Comparison of ENCODE assay signal across 21 mouse cellular contexts in genomic region chr6:82054854-82055253, GRCm38 (mm10). TPM values are rescaled to one million over a fixed set of nuclear protein-coding genes. Genes with fewer than 3 reads are reported as not detected.
DNase-seq lines count a peak whose midpoint lies in the region; ATAC-seq and TF ChIP-seq lines count a peak whose summit lies in the region.
"Had no signal": no experiment of that assay in that cellular context is flagged by ENCODE, and none has a peak within 500 bp of the region (broad histone marks: within the 10 kb centered on the region; RNA-seq: fewer than 3 reads in every experiment).

No protein-coding gene starts in this region.

- H3K9ac ChIP-seq in intestine, postnatal 0 days (ENCODE audit: low read depth, low read length), result no peak overlapping the region
- H3K9ac ChIP-seq in intestine, embryonic 16.5 days (ENCODE audit: low read depth, low read length), result no peak overlapping the region
- no peak overlapping the region for H3K9ac ChIP-seq in liver, postnatal 0 days (replicated peaks)
- H3K9ac ChIP-seq in liver, embryonic 12.5 days, result no peak overlapping the region
- H3K9ac ChIP-seq: forebrain, embryonic 12.5 days; hindbrain, embryonic 13.5 days; liver, embryonic 15.5 days had no signal

- H3K4me3 ChIP-seq in intestine, postnatal 0 days (ENCODE audit: low read depth, low read length), result no peak overlapping the region
- no peak overlapping the region for H3K4me3 ChIP-seq in intestine, embryonic 16.5 days (ENCODE audit: low read length)
- H3K4me3 ChIP-seq in liver, postnatal 0 days (ENCODE audit: low read depth, low read length), result no peak overlapping the region
- no peak overlapping the region for H3K4me3 ChIP-seq in liver, embryonic 12.5 days
- H3K4me3 ChIP-seq: forebrain, embryonic 12.5 days; heart, embryonic 10.5 days; hindbrain, embryonic 13.5 days; liver, embryonic 15.5 days had no signal

- H3K27ac ChIP-seq in intestine, postnatal 0 days (ENCODE audit: low read depth, low read length), result no peak overlapping the region
- H3K27ac ChIP-seq in intestine, embryonic 16.5 days (ENCODE audit: low read length), result no peak overlapping the region
- H3K27ac ChIP-seq in liver, postnatal 0 days (ENCODE audit: low read depth), result 0 out of 2 replicates have a peak overlapping the region, but pooled peaks have one; percentile 44
- no peak overlapping the region for H3K27ac ChIP-seq in liver, embryonic 12.5 days
- H3K27ac ChIP-seq: forebrain, embryonic 12.5 days; heart, embryonic 10.5 days; hindbrain, embryonic 13.5 days; liver, embryonic 15.5 days had no signal

- 76% methylated on average over 7 of the region's 7 CpGs for WGBS in intestine, postnatal 0 days
- 74% methylated on average over 7 of the region's 7 CpGs for WGBS in intestine, embryonic 16.5 days
- WGBS in liver, postnatal 0 days (ENCODE audit: insufficient replicate concordance), result 66% methylated on average over 7 of the region's 7 CpGs
- WGBS in liver, embryonic 12.5 days (ENCODE audit: insufficient replicate concordance), result 61% methylated on average over 7 of the region's 7 CpGs

- peak; percentile 66 for TF ChIP-seq CTCF in intestine, postnatal 0 days (IDR thresholded peaks at IDR 0.05; ENCODE audit: low read depth)
- peak; percentile 42; the same call in 1 of the 2 replicates for TF ChIP-seq CTCF in liver, postnatal 0 days (IDR thresholded peaks at IDR 0.05; ENCODE audit: low read depth)

- H3K4me2 ChIP-seq in intestine, postnatal 0 days (replicated peaks; ENCODE audit: low read depth), result no peak overlapping the region
- no peak overlapping the region for H3K4me2 ChIP-seq in intestine, embryonic 16.5 days (ENCODE audit: low read depth, low read length)
- H3K4me2 ChIP-seq in liver, postnatal 0 days (ENCODE audit: low read depth, low read length), result no peak overlapping the region
- no peak overlapping the region for H3K4me2 ChIP-seq in liver, embryonic 12.5 days
- H3K4me2 ChIP-seq: forebrain, embryonic 12.5 days; hindbrain, embryonic 13.5 days; liver, embryonic 15.5 days had no signal

- no peaks in the 10 kb centered on the region; the same call in 1 of the 2 replicates for H3K36me3 ChIP-seq in intestine, postnatal 0 days (ENCODE audit: control insufficient read depth, insufficient read depth)
- H3K36me3 ChIP-seq in intestine, embryonic 16.5 days (ENCODE audit: control insufficient read depth, insufficient read depth, low read length), result no peaks in the 10 kb centered on the region
- no peaks in the 10 kb centered on the region for H3K36me3 ChIP-seq in liver, postnatal 0 days (replicated peaks; ENCODE audit: insufficient read depth, low read length)
- no peaks in the 10 kb centered on the region for H3K36me3 ChIP-seq in liver, embryonic 12.5 days
- H3K36me3 ChIP-seq: forebrain, embryonic 12.5 days; heart, embryonic 10.5 days; hindbrain, embryonic 13.5 days; liver, embryonic 15.5 days had no signal

- H3K9me3 ChIP-seq in intestine, postnatal 0 days (ENCODE audit: control insufficient read depth), result no peaks in the 10 kb centered on the region
- no peaks in the 10 kb centered on the region for H3K9me3 ChIP-seq in intestine, embryonic 16.5 days (ENCODE audit: control insufficient read depth, low read length)
- no peaks in the 10 kb centered on the region for H3K9me3 ChIP-seq in liver, postnatal 0 days (ENCODE audit: low read length)
- no peaks in the 10 kb centered on the region for H3K9me3 ChIP-seq in liver, embryonic 12.5 days (replicated peaks)
- H3K9me3 ChIP-seq: forebrain, embryonic 12.5 days; heart, embryonic 10.5 days; hindbrain, embryonic 13.5 days; liver, embryonic 15.5 days had no signal

- no peak for DNase-seq in liver, postnatal 0 days
- DNase-seq in R1 (ENCODE audit: low read depth, low spot score), result peak; percentile 10
- DNase-seq in lung, postnatal 36 days, result peak; percentile 58
- DNase-seq: cerebellum, postnatal 14 days; gastrocnemius, postnatal 36 days; heart, postnatal 10 days; kidney, adult 11 months; layer of hippocampus, postnatal 36 days; left cerebral cortex, postnatal 4 days; thymus, postnatal 36 days had no signal

- H3K4me1 ChIP-seq in intestine, postnatal 0 days (replicated peaks; ENCODE audit: control insufficient read depth, insufficient read depth, low read length), result 0 out of 2 replicates have a peak, but pooled peaks cover 4% of the 10 kb centered on the region
- H3K4me1 ChIP-seq in intestine, embryonic 16.5 days (ENCODE audit: control insufficient read depth, insufficient read depth, low read length), result peaks cover 22% of the 10 kb centered on the region
- peaks cover 8% of the 10 kb centered on the region for H3K4me1 ChIP-seq in liver, postnatal 0 days (ENCODE audit: insufficient read depth)
- no peaks in the 10 kb centered on the region for H3K4me1 ChIP-seq in liver, embryonic 12.5 days
- H3K4me1 ChIP-seq: forebrain, embryonic 12.5 days; hindbrain, embryonic 13.5 days had no signal

- H3K27me3 ChIP-seq in intestine, postnatal 0 days (replicated peaks; ENCODE audit: control insufficient read depth, insufficient read depth, low read length), result no peaks in the 10 kb centered on the region
- H3K27me3 ChIP-seq in intestine, embryonic 16.5 days (replicated peaks; ENCODE audit: control insufficient read depth, insufficient read depth, low read length), result no peaks in the 10 kb centered on the region
- H3K27me3 ChIP-seq in liver, postnatal 0 days (ENCODE audit: insufficient read depth, low read length), result no peaks in the 10 kb centered on the region
- H3K27me3 ChIP-seq in liver, embryonic 12.5 days (replicated peaks), result no peaks in the 10 kb centered on the region
- H3K27me3 ChIP-seq: forebrain, embryonic 12.5 days; hindbrain, embryonic 13.5 days; liver, embryonic 15.5 days had no signal

- TF ChIP-seq EP300 in liver, postnatal 0 days (IDR thresholded peaks at IDR 0.05; ENCODE audit: low read depth), result no peak

- no peak for ATAC-seq in intestine, postnatal 0 days
- ATAC-seq in intestine, embryonic 16.5 days, result no peak
- no peak for ATAC-seq in liver, postnatal 0 days
- ATAC-seq in liver, embryonic 12.5 days, result no peak
- ATAC-seq in monocyte, adult 5-6 weeks (replicated peaks; ENCODE audit: insufficient number of reproducible peaks, low FRiP score, low TSS enrichment, poor library complexity, severe bottlenecking), result no peak
- ATAC-seq: midbrain, embryonic 16.5 days had no signal

RNA-seq across cellular contexts. Expression of gene Eva1a, which starts 14.0 kb away (rescaled TPM):
- 18.7 and 20.8 TPM in 2 replicates for polyA plus RNA-seq in intestine, postnatal 0 days (2015; fragmentation: Nextera tagmentation; extraction: Ambion mirVana)
- 17.4 and 20.3 TPM in 2 replicates for polyA plus RNA-seq in intestine, embryonic 16.5 days (2015; fragmentation: Nextera tagmentation; extraction: Ambion mirVana)
- polyA plus RNA-seq in liver, postnatal 0 days (2015; fragmentation: Nextera tagmentation; extraction: Ambion mirVana), result 40.0 and 46.7 TPM in 2 replicates
- 3.5 and 3.8 TPM in 2 replicates for polyA plus RNA-seq in liver, embryonic 12.5 days (2016; fragmentation: Nextera tagmentation; extraction: Ambion mirVana)
- total RNA-seq in monocyte, adult 5-6 weeks (2017), result not detected in 3 replicates
- total RNA-seq: megakaryocyte, adult 5-6 weeks; MEL had no signal
